Mouse (Mus musculus): ENCODE results near the gene Olfr603.
"Not testable (repeated sequence)": the region's sequence is repeated elsewhere in the genome, so short reads cannot be mapped to it uniquely, and the experiment has no call there.

Olfr603 gene

DNA sequence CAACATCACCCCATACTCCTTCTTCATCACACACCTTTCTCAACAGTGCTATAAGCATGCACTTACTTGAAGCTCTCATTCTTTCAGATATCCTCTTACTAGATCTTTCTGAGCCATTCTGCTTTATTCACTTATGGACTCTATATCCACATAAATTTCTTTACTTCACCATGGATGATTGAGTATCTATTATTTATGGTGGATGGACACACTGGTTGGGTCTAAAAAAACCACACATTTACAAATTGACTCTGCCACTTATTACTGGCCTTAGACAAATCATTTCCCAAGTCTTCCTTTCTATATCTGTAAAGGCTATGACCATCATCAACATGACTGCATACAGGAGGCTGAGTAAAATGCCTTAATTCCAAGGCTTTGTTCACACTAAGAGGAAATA lies at the start of gene Olfr603:
Olfr603 (minus strand) TSS at position 101 of the 400 bp plus-strand sequence.
- DNase-seq (ENCODE audit: low spot score in 2 of 2), result no peak

DNA sequence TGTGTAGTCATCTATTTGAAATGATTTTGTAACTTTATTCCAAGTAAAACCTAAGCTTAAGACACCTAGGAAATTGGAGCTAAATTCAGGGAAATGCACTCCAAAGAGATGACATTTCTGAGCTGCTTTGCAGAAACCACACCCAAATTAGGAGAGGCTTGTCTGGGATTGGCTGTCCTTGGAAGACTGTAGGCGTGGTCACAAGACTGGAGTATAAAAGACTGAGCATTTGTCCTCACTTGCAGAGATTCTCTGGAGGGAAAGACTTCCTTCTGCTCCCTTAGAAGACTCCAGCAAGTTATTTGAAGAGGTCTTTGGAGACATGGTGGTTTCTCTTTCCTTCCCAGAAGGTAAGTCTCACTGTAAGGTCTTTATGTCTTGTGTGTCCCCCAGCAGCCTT lies 28.8 kb upstream of the Olfr603 start, which contains the start of gene Usp17lc:
Usp17lc (plus strand) TSS at position 301 of the 400 bp plus-strand sequence.
- DNase-seq (ENCODE audit: low spot score in 2 of 2), result not testable (repeated sequence)

DNA sequence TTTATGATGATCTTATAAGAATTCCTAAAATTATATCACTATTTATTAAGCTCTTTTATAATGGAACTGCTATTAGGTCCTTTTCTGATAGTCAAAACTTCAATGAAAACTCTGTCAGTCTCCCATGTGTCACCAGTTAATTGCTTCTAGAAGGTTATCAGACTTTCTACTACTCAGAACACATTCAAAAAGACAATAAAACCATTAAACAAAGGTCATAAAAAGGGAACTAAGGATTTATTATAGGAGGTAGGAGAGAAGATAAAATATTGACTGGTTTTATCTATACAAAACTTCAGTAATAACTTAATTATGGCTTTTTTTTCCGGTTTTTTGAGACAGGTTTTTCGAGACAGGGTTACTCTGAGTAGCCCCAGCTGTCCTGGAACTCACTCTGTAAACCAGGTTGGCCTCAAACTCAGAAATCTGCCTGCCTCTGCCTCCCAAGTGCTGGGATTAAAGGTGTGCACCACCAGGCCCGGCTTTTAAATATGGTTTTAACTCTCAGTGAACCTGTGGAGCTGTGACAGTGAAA lies 20.6 kb upstream of the Olfr603 start:
- not testable (repeated sequence) for DNase-seq (ENCODE audit: low spot score in 2 of 2)

DNA sequence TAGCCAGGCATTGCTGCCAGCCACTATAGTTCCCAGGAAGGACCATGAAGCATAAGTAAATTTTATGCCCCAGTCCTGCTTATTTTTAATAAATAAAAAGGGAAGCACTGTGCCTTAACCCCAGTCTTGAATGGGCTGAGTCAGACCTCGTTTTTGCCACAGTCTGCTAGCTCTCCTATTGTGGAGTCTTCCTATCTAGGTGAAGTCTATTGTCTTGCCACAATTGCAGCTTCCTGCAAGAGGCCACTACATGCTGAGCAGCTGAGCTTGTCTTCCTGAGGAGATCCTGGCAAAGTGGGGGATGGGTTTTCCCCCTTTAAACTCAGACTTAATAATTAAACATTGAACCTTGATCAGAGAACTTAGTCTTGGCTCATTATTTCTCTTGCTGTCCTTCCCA lies 13.0 kb upstream of the Olfr603 start:
- DNase-seq (ENCODE audit: low spot score in 2 of 2), result no peak

DNA sequence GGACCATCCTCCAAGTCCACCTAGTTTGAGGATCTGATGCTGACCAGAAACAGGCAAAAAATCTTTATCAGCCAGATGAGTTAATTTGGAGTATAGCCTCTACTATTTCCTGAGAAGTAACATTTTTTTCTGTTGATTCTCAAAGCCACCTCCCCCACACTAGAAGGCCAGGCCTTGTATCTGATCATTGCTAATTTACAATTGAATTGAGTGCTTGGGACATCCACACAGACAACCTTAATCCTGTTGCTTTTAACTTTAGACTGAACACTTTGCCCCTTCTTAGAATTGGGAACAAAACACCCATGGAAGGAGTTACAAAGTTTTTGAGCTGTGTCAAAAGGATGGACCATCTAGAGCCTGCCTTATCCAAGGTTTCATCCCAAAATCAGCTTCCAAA lies 11.8 kb upstream of the Olfr603 start:
- DNase-seq (ENCODE audit: low spot score in 2 of 2), result no peak

DNA sequence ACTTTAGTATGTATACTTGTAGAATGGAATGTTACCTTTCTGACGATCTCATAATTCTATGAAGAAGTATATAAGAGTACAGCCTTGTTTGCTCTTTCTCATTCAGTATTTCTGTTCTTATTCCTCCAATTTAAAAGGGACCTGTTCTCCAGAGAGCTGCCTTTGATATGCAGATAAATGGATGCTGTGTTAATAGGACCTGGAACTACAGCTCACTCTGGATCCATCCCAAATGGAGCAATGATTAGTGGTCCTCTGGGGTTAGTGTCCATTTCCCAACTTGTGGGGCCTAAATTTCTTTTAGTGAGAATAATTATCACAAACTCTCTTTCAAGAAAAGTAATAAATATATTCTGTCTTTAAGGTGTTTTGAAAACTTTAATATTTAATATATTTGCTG lies 23.4 kb downstream of the Olfr603 start, which contains the start of gene Olfr601:
Olfr601 (minus strand) TSS at position 101 of the 400 bp plus-strand sequence.
- DNase-seq (ENCODE audit: low spot score in 2 of 2), result no peak

DNA sequence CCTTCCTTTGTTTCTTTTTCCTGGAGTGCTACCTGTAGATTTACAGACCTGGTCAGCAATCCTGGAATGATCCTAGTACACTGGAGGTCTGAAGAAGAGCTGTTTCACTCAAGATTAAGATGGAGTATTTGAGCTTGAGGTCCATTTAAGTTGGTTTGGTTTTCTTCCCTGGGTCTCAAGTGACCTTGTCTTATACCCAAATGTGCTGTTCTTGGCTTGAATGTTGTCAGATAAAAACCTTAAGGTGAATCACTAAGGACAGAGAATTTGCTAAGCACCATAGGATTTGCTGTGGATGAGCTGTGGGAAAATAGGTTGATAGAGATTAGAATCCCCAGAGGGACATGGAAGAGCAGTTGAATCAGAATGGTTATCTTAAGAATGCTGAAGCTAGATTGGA lies 36.4 kb downstream of the Olfr603 start, which contains the start of gene Olfr600:
Olfr600 (minus strand) TSS at position 101 of the 400 bp plus-strand sequence.
- no peak for DNase-seq (ENCODE audit: low spot score in 2 of 2)

DNA sequence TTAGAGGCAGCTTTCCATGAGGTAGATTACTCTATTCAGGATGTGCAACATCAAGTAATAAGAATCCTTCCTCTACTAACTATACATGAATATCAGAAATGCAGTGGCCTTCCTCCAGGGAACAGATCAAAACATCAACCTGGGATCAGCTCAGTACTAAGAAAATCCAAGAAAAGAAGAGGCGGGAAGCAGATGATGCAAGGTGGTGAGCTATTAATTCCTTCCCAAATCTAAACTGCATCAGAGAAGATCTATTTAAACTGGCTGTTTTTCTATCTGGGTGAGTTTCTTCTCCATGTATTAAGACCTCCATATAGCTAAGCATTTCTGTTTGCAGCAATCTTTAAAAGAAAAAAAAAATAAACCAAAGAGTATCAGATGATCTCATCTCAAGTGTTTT lies 50.4 kb downstream of the Olfr603 start, which contains the start of gene Olfr599:
Olfr599 (plus strand) TSS at position 301 of the 400 bp plus-strand sequence.
- DNase-seq (ENCODE audit: low spot score in 2 of 2), result no peak

Measured in frontal cortex, postnatal 36 days (tissue).